Mouse (Mus musculus) embryonic facial prominence, embryonic 13.5 days (tissue): ENCODE measurements around the gene Ccdc159. TPM values are rescaled to one million over a fixed set of nuclear protein-coding genes. Genes with fewer than 3 reads are reported as not detected.

Experiments
- ATAC-seq: fragments of 200-750 bp; cut with Nextera tagmentation; 2 replicates; pipeline ENCODE4 v1.8.0; 2017; ENCODE audit warnings: low read depth; ENCODE audit not compliant: insufficient number of reproducible peaks, insufficient read depth, low FRiP score, low TSS enrichment
- H3K27ac ChIP-seq: fragments of 300-500 bp; sonication (generic); 2 replicates; pipeline ENCODE4 v1.5.1; 2015; ENCODE audit warnings: moderate library complexity, mild to moderate bottlenecking, inconsistent platforms
- H3K27me3 ChIP-seq: fragments of 300-500 bp; sonication (generic); 2 replicates; pipeline ENCODE4 v1.6.1; 2015; ENCODE audit warnings: mild to moderate bottlenecking, inconsistent platforms
- H3K36me3 ChIP-seq: fragments of 300-500 bp; sonication (generic); 2 replicates; pipeline ENCODE4 v1.6.1; 2015; ENCODE audit warnings: mild to moderate bottlenecking, inconsistent platforms
- H3K4me1 ChIP-seq: fragments of 300-500 bp; sonication (generic); 2 replicates; pipeline ENCODE4 v1.6.1; 2015; ENCODE audit warnings: inconsistent platforms
- H3K4me2 ChIP-seq: fragments of 300-500 bp; sonication (generic); 2 replicates; pipeline ENCODE4 v1.6.1; 2015; ENCODE audit warnings: moderate library complexity, mild to moderate bottlenecking, inconsistent platforms
- H3K4me3 ChIP-seq: fragments of 300-500 bp; sonication (generic); 2 replicates; pipeline ENCODE4 v1.5.1; 2015; ENCODE audit warnings: mild to moderate bottlenecking, inconsistent platforms
- H3K9ac ChIP-seq: fragments of 300-500 bp; sonication (generic); 2 replicates; pipeline ENCODE4 v1.6.1; 2015; ENCODE audit warnings: mild to moderate bottlenecking, inconsistent platforms
- H3K9me3 ChIP-seq: fragments of 300-500 bp; sonication (generic); 2 replicates; pipeline ENCODE4 v1.6.1; 2016; ENCODE audit warnings: inconsistent platforms
- WGBS: fragments of 180-500 bp; shearing (Covaris S2); methylation state at CpG from one replicate; pipeline ENCODE4 v1.1.7; 2015; ENCODE audit warnings: mixed read lengths; 5-methylcytosine and 5-hydroxymethylcytosine counted together
- polyA plus RNA-seq: library from polyadenylated mRNA; unstranded; fragments of >200 nt; fragmentation: Nextera tagmentation; extraction: Ambion mirVana; gene quantifications from 2 replicates; pipeline ENCODE4 v1.2.1, GENCODE M21; 2015

The Ccdc159 gene
- polyA plus RNA-seq, 1 experiment from 2014 or later, result 4.1 TPM

DNA sequence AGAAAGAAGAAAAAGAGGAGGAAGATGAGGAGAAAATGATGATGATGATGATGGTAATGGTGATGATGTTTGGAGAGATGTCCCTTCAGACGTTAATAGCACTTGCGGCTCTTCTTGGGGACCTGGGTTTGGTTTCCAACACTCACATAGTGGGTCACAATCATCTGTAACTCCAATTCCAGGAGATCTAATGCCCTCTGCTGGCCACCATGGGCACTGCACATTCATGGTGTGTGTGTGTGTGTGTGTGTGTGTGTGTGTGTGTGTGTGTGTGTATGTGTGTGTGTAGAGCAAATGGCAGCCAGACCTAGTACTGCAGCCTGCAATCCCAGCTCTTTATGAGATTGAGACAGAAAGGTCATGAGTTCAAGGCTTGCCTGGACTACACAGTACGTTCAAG is 24.7 kb downstream of the Ccdc159 start:
- WGBS, result 73% methylated on average over 3 of the region's 3 CpGs
- Histone ChIP-seq H3K4me1 (peaks cover 9% of the 10 kb centered on the region), H3K4me2 (no peak overlapping the region), H3K4me3 (no peak overlapping the region), H3K9me3 (no peaks in the 10 kb centered on the region), H3K36me3 (no peaks in the 10 kb centered on the region), H3K27me3 (peaks cover 19% of the 10 kb centered on the region), H3K9ac (no peak overlapping the region), H3K27ac (no peak overlapping the region)
- ATAC-seq, result no peak

DNA sequence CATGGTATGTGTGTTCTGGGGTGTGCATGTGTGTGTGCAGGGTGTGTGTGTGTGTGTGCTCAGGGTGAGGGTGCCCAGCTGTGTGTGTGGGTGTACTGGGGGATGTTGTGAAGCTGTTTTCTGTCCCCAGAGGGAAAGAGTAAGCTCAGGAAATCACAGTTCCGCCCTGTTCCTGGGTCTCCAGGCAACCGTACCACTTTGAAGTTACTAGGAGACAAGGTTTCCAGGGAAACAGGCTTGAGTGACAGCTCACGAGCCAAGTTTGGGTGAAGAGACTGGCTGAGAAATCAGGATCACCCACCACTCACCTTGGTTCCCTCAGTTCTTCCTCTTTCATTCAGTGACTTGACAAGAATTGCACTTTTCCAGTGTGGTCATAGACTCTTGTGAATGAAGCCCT is 26.3 kb downstream of the Ccdc159 start:
- H3K9ac ChIP-seq, result no peak overlapping the region
- H3K27ac ChIP-seq, result no peak overlapping the region
- H3K4me1 ChIP-seq, result peaks cover 6% of the 10 kb centered on the region
- WGBS, result 13% methylated on average over 3 of the region's 3 CpGs
- no peaks in the 10 kb centered on the region for H3K9me3 ChIP-seq
- ATAC-seq, result no peak
- H3K4me3 ChIP-seq, result no peak overlapping the region
- H3K36me3 ChIP-seq, result peaks cover 7% of the 10 kb centered on the region; the same call in 1 of the 2 replicates
- H3K27me3 ChIP-seq, result peaks cover 3% of the 10 kb centered on the region
- no peak overlapping the region for H3K4me2 ChIP-seq

DNA sequence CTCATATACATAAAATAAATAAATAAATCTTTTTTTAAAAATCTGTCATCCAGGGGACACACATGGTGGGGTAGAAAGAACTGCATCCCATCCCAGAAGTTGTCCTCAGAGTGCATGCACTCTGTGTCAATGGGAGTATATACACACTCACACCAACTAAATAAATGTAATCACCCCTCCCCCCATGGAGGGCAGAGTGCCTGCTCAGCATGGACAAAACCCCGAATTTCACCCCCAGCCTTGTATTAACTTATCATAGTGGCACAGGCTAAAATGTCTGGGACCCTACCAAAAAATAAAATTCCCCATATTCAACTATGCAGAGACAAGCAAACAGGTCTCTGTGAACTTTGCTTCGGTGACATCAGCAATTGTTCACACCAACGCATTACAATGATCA is 27.4 kb downstream of the Ccdc159 start:
- peak overlapping the region; percentile 71; the same call in 1 of the 2 replicates for H3K4me2 ChIP-seq
- H3K4me1 ChIP-seq, result peaks cover 6% of the 10 kb centered on the region
- WGBS, result 80% methylated on average over 3 of the region's 3 CpGs
- no peaks in the 10 kb centered on the region for H3K9me3 ChIP-seq
- H3K36me3 ChIP-seq, result peaks cover 7% of the 10 kb centered on the region; the same call in 1 of the 2 replicates
- H3K27me3 ChIP-seq, result peaks cover 9% of the 10 kb centered on the region
- no peak overlapping the region for H3K4me3 ChIP-seq
- no peak overlapping the region for H3K9ac ChIP-seq
- H3K27ac ChIP-seq, result no peak overlapping the region
- no peak for ATAC-seq

DNA sequence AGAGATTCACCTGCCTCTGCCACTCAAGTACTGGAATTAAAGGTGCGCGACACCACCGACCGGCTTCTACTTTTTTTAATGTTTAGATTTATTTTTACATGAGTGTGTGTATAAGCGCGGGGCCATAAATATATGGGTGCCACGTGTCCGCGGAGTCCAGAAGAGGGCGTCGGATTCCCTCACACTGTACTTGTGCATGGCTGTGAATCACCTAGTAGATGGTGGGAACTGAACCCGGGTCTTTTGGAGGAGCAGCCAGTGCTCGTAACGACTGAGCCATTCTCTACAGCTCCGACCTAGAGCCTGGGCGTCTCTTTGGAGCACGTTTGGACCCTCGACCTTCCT is 27.9 kb downstream of the Ccdc159 start:
- 2% methylated on average over 18 of the region's 18 CpGs for WGBS
- ATAC-seq, result no peak; the same call in 1 of the 2 replicates
- peaks cover 6% of the 10 kb centered on the region for H3K4me1 ChIP-seq
- peak overlapping the region; percentile 71 for H3K4me2 ChIP-seq
- H3K9ac ChIP-seq, result peak overlapping the region; percentile 82
- peaks cover 7% of the 10 kb centered on the region; the same call in 1 of the 2 replicates for H3K36me3 ChIP-seq
- peaks cover 14% of the 10 kb centered on the region for H3K27me3 ChIP-seq
- no peaks in the 10 kb centered on the region for H3K9me3 ChIP-seq
- peak overlapping the region; percentile 72 for H3K4me3 ChIP-seq
- H3K27ac ChIP-seq, result peak overlapping the region; percentile 91

DNA sequence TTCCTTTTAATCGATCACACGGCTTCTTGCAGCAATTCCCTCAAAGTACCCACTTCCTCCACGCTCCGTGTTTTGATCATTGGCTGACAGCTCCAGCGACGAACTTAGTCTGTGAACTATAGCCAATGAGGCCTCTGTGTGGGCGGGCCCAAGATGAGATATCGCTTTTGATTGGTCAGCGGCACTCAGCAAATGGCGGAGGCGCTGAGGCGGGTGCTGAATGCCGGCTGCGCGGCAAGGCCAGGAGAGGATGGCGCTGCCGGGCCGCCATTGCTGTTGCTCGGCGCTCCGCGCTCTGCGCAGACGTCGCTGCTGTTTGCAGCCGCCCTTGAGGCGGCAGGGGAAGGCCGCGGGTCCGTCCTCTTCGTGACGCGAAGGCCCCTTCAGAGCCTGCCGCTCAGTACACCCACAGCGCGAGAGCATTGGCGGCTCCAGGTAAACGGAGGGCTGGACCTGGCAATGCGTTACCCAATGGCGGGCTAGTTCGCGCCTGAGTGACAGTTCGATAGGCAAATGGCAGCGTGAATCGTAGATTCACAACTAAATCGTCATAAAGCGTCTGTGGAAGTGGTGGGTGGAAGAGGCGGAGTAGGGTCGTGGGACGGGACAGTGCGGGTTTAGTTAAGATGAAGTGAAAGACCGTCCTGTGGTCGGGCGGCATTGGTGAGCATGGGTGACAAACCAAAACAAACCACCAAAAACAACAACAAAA is 28.5 kb downstream of the Ccdc159 start, which contains the start of gene Swsap1:
Swsap1 (plus strand) TSS at position 186 of the 712 bp plus-strand sequence.
- Histone ChIP-seq H3K9me3 (no peaks in the 10 kb centered on the region), H3K4me2 (peak within 1 kb of the TSS; percentile 71), H3K4me3 (peak within 1 kb of the TSS; percentile 72), H3K36me3 (peaks cover 7% of the 10 kb centered on the region; the same call in 1 of the 2 replicates), H3K27me3 (peaks cover 20% of the 10 kb centered on the region), H3K4me1 (peaks cover 10% of the 10 kb centered on the region), H3K9ac (peak within 1 kb of the TSS; percentile 82), H3K27ac (peak within 1 kb of the TSS; percentile 91)
- peak; percentile 98 for ATAC-seq
- under 1% methylated on average over 53 of the region's 54 CpGs for WGBS

DNA sequence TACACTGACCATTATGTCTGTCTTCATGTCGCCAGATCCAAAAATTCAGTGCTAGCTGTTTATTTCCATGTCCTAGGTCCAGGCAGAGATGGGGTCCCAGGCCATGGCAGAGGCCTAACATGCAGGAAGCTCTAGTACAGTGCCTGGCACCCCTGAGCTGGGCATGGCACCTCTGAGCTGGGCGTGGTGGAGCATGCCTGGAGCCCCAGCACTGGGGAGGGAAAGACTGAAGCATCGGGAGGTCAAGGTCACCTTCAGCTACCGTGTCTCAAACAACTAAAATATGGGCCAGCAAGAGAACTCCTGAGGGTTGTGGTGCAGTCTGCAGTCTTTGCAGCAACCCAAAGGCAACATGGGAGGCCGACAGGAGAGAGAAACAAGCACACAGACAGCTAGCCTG is 31.1 kb downstream of the Ccdc159 start:
- Histone ChIP-seq H3K36me3 (peaks cover 7% of the 10 kb centered on the region; the same call in 1 of the 2 replicates), H3K9me3 (no peaks in the 10 kb centered on the region)
- no peak for ATAC-seq

DNA sequence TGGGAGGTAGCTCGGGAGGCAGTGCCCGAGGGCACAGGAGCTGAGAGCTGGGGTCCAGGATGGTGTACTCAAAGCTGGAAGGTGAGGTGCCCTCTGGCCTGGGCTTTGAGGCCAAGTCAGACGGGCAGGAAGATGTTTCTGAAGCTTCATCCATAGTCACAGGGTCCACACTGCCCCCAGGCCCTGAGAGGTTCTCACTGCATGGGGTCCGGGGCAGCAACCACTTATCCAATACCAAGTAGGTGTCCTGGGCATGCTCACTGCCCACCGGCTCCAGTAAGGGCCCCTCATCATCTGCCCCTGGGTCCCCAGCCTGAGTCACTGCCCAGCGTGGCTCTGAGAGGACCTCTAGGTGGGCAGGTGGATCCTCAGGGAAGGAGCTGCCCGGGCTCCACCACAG is 32.0 kb downstream of the Ccdc159 start:
- Histone ChIP-seq H3K4me2 (no peak overlapping the region), H3K36me3 (peaks cover 7% of the 10 kb centered on the region; the same call in 1 of the 2 replicates), H3K9ac (no peak overlapping the region), H3K9me3 (no peaks in the 10 kb centered on the region), H3K4me3 (no peak overlapping the region), H3K4me1 (peaks cover 39% of the 10 kb centered on the region), H3K27me3 (peaks cover 55% of the 10 kb centered on the region), H3K27ac (no peak overlapping the region)
- no peak for ATAC-seq
- 81% methylated on average over 7 of the region's 7 CpGs for WGBS

More for the DNA sequence above, 31.1 kb downstream of the Ccdc159 start:
- Histone ChIP-seq H3K9ac (no peak overlapping the region), H3K4me2 (no peak overlapping the region), H3K27ac (no peak overlapping the region), H3K4me3 (no peak overlapping the region), H3K4me1 (peaks cover 36% of the 10 kb centered on the region), H3K27me3 (peaks cover 46% of the 10 kb centered on the region)
- WGBS, result 76% methylated on average over 5 of the region's 5 CpGs

DNA sequence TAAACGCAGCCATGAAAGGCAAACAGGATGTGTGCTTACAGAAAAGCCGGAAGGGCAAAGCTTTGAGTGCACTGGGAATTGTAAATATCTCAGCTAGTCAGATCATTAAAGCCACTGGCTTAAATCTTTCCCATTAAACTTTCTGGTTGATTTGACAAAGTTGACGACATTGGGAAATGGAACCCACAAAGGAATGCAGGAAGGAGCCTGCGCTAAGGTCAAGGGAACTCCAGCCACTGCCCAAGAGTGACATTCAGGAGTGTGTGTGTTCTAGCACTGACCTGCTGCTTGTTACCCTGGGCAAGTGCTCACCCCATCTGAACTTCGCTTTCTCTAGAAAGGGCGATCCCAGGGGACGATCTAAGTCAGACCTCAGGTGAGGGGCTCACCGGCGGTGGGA is 32.9 kb downstream of the Ccdc159 start:
- no peak overlapping the region for H3K9ac ChIP-seq
- H3K4me3 ChIP-seq, result no peak overlapping the region
- no peak overlapping the region for H3K27ac ChIP-seq
- H3K27me3 ChIP-seq, result peaks cover 59% of the 10 kb centered on the region
- peak overlapping the region; percentile 84; the same call in 1 of the 2 replicates for H3K4me2 ChIP-seq
- H3K36me3 ChIP-seq, result peaks cover 7% of the 10 kb centered on the region; the same call in 1 of the 2 replicates
- WGBS, result 49% methylated on average over 9 of the region's 9 CpGs
- no peaks in the 10 kb centered on the region for H3K9me3 ChIP-seq
- H3K4me1 ChIP-seq, result peaks cover 39% of the 10 kb centered on the region
- ATAC-seq, result no peak

DNA sequence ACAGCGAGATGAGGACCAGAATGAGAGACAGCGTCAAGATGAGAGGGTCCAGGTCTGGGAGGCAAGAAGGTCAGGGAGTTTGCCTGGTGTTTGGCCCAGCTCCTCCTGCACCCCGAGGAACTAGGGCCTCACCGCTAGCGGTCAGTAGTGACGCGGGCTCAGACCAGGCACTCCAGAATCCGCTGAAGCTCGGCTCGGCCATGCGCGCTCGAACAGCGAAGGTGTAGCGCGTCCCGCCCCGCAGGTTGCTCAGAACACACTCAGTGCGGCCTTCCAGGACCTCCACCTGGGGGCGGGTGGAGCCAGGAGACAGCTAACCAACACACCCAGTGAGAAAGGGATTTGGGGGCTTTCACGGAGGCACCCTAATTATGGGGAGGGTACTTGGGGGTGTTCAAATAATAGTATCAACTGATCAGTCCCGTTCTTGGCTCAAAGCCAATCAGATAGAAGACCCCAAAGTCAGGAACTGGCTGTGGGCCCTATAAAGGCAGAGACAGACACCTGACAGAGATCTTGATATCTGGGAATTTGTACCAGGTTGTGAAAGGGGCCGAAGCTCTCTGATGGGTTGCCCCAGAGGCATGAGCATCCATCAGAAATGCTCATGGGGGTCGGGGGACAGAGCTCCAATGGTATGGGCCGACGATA is 33.4 kb downstream of the Ccdc159 start:
- Histone ChIP-seq H3K4me1 (peaks cover 39% of the 10 kb centered on the region), H3K27ac (no peak overlapping the region), H3K9ac (no peak overlapping the region), H3K9me3 (no peaks in the 10 kb centered on the region), H3K4me3 (0 out of 2 replicates have a peak overlapping the region, but pooled peaks have one; percentile 1), H3K36me3 (peaks cover 7% of the 10 kb centered on the region; the same call in 1 of the 2 replicates), H3K4me2 (peak overlapping the region; percentile 84), H3K27me3 (peaks cover 59% of the 10 kb centered on the region)
- no peak for ATAC-seq
- WGBS, result 12% methylated on average over 26 of the region's 26 CpGs

DNA sequence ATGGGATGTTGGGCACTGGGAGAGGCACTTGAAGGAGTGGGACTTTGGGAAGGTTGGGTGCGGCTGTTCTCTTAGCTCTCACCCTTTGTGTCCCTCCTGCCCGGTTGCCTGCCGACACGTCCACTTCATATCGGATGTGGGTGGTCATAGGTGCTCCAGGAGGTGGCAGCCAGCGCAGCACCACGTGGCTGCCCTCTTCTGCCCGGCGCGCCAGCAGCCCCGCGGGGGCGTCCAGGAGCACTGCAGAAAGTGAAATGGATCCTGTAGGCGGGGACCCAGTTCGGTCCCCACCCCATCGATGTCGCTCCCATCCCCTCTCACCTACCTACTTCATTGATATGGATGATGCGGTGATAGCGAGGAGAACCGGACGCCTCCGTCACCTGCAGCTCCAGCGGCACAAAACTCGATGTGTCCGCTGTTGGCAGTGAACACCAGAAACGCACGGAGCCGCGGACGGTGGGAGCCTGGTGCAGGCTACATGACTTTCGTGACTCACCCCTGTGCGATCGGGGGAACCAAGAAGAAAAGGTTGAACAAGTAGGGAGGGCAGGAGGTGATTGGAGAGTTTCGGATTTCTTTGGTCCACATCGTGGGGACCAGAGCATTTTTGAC is 34.2 kb downstream of the Ccdc159 start:
- Histone ChIP-seq H3K4me1 (peaks cover 36% of the 10 kb centered on the region), H3K4me2 (peak overlapping the region; percentile 84), H3K9ac (peak overlapping the region; percentile 61), H3K36me3 (peaks cover 7% of the 10 kb centered on the region; the same call in 1 of the 2 replicates), H3K27me3 (peaks cover 59% of the 10 kb centered on the region), H3K9me3 (no peaks in the 10 kb centered on the region), H3K4me3 (peak overlapping the region; percentile 49), H3K27ac (no peak overlapping the region)
- no peak for ATAC-seq
- WGBS, result 1% methylated on average over 35 of the region's 35 CpGs

DNA sequence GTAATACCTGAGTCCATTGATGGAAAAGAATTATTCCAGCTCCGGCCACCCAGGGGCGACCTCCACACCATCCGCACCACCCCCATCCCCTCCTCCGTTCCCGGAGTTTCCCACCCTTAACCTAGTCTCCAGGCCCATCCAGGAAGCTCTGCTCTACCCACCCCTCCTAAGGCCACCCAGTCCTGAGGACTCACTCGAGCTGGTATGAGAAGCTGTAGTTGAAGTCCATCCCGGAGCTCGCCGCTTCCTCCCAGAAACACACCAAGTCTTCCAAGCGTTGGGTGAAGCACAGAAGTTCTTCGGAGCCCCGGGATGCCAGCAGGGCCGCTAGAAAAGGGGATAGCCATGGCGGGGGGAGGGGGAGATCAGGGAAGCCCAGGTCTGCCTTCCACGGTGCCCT is 34.7 kb downstream of the Ccdc159 start:
- H3K36me3 ChIP-seq, result peaks cover 7% of the 10 kb centered on the region; the same call in 1 of the 2 replicates
- H3K27ac ChIP-seq, result no peak overlapping the region
- H3K9ac ChIP-seq, result peak overlapping the region; percentile 61

More for the DNA sequence above, 34.7 kb downstream of the Ccdc159 start:
- WGBS, result under 1% methylated on average over 15 of the region's 15 CpGs
- Histone ChIP-seq H3K4me1 (peaks cover 33% of the 10 kb centered on the region), H3K4me3 (peak overlapping the region; percentile 49), H3K9me3 (no peaks in the 10 kb centered on the region), H3K27me3 (peaks cover 59% of the 10 kb centered on the region), H3K4me2 (peak overlapping the region; percentile 84)
- ATAC-seq, result no peak
